Mouse (Mus musculus) kidney, adult 11 months (tissue): Measurements from ENCODE around the gene Asxl1.

ENCODE experiments used
- DNase-seq: peaks from one replicate; pipeline ENCODE4 v3.0.0; 2022

Asxl1 gene

DNA sequence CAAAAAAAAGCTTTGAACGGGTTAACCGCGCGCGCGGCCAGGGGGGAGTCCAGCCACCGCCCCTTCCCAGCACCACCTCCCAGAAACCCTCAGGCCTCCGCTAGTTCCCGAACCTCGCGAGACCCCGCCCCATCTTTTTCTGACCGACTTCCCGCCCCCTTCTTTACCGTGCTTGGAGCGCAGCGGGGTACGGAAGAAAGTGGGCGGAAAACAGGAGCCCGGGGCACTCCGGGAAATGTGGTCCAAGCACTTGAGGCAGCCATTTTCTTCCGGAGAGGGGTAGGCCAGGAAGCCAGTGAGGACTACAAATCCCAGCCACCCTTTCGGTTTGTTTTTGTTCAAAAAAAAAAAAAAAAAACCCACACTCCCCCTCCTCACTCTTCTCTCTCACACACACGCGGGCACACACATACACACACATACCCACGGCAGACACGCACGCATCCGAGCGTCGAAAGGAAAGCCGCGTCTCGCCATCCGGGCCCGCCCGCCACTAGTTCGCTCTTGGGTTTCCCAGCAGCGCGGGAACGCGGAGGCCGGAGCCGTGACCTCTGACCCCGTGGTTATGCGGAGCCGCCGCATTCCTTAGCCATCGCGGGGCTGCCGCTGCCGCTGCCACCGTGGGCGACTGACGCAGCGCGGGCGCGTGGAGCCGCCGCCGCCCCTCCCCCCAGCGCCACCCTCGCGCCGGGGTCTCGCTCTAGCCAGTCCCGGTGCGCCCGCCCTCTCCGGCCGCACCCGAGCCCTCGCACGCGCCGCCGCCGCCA lies at the start of gene Asxl1:
Asxl1 (plus strand) TSS at position 376 of the 767 bp plus-strand sequence.
- DNase-seq = peak; percentile 98

DNA sequence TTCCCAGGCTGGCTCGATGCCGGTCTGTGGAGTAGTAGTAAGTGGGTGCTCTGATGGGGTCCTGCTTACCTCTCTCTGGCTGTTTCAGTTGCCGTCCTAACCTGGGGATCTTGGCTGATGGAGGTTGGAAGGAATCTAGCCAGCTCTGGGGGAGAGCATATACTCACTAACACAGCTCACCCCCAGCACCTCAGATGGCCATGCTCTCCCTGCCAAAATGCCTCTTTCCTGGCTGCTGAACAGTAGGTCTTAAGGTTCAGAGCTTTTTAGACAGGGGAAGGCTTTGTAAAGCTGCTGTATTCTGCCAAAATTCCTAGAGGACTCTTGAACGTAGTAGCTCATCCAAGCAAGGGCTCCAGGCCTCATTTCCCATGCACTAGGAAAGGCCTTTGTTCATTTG lies 47.9 kb upstream of the Asxl1 start:
- no peak for DNase-seq

DNA sequence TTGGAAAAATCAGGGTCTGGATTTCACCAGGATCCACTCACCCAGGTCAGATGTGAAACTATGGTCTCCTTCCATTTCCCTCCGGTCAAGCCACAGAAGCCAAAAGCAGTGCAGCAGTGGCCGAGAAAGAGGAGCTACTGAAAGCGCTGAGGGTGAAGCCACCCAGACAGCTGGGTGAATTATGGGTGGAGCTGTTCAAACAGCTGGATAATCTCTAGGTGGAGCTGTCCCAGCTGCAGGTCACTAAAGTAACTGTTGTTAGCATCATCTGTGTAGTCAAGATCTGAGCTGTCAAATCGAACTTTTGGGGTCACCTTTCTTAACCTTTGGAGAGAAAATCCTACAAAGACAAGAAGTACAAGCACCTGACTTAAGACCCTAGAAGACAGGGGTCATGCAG lies 47.2 kb upstream of the Asxl1 start:
- DNase-seq = no peak

DNA sequence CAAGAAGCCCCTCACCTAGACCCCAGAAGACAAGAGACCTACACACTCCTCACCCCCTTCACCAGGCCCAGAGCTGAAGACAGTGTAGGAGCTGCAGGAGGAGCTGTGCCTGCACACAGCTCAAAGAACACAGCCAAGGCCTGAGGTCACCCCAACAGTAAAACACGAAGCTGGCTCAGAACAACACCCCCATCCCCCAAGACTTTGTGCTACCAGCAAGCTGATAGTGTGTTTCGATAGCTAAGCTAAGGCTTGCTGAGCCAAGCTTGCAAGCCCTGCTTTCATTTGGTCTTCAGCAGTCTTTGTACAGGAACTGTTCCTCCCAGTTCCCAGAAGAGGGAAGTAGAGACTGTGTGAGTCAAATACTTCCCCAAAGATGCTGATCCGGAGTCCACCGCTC lies 46.8 kb upstream of the Asxl1 start:
- DNase-seq = no peak

DNA sequence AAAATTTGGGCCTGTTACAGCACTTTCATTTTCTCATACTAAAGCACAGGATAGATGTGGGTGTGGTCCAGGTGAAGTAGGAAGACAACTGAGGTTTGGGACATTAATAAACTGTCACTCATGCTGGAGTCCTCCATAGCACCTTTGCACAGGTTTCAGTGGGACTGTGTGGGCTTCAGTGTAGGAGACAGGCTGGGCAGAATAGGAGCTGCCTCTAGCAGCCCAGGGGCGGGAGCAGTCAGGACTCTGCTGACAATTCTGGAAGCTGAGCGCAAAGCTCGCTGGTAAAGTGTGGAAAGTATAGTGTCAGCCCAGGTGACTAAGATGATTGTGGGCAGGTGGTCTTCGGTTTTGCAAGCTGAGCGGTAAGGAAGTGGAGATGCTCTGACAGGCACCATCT lies 44.5 kb upstream of the Asxl1 start:
- DNase-seq = no peak

DNA sequence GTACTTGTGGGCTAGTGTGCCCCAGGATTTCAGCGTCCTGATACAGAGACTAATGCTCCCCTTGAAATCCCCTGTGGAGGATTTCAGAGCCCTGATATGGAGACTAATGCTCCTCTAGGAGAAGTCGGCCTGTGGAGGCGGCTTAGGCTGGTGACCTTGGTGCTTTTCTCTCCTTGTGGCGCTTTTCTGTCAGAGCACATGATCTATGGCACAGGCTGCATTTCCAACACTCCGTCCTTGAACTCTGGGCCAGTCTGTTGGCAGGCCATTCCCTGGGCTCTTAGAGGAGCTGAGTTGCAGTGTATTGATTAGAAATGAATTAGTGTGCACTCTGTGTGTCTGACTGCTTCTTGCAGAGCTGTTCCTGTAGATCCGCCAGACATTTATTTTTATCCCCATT lies 40.4 kb upstream of the Asxl1 start:
- peak; percentile 24 for DNase-seq

DNA sequence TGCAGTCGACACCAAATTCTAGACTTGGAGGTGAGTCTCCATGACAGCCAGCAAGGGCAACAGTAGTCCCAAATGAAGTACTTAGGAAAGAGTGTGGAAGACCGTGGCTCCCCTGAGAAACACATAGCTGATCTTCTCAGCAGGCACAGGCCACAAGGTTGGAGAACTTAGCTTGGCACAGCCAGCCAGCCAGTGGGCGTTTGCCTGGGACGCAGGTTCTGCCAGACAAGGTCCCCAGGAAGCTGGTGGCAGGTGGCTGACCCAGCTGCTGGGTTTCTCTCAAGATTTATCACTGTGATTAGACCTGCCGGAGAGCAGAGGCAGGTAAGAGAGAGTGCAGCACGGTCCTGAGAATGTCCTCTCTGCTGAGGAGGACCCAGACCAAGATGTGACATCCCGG lies 37.0 kb upstream of the Asxl1 start:
- no peak for DNase-seq

DNA sequence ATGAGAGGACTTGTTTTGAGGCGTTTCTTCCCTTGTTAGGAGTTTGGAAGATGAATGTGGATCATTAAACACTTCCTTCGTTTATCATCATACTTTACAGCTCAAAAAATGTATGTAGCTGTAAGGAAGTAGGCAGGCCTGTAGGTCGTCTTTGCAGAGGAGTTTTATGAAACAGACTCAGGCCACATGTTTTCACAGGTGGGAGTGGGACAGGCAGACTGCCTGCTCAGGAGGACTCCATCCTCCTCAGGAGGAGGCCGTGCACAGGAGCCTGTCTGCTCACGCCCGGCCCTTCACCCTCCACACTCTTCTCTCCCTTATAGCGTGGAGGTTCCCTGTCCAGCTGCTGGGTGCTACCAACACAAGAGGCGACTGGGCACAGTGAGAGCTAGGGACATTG lies 36.5 kb upstream of the Asxl1 start:
- DNase-seq = no peak

DNA sequence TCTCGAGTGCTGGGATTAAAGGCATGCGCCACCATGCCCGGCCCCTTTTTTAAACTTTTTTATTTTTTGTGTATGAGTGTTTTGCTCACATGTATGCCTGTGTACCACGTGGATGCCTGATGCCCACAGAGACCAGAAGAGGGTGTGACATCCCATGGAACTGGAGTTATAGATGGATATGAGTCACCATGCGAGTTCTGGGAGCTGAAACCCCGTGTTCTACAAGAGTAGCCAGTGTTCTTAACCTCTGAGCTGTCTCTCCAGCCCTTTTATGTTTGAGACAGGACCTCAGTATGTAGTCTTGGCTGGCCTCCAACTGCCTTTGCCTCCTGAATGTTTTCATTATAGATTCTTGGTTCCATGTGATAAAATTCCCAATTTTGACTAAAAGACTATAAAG lies 35.4 kb upstream of the Asxl1 start:
- DNase-seq = no peak

DNA sequence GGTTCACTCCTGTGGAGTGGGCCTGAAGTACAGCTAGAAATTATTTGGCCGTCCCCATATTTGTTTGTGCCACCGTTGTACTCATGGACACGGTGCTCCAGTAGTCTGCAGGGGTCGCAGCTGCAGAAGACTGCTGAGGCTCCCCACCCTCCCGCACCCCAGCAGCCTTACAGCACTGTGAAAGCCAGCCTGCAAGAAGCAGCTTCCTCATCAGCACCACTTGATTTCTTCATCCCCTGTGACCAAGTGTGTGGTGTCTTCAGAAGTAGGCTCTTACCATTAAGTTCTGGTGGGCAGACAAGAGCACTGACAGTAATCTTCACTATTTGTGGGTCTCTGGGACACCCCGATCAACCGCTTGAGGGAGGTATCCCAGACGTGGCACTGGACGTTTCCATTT lies 32.7 kb upstream of the Asxl1 start:
- DNase-seq = no peak

DNA sequence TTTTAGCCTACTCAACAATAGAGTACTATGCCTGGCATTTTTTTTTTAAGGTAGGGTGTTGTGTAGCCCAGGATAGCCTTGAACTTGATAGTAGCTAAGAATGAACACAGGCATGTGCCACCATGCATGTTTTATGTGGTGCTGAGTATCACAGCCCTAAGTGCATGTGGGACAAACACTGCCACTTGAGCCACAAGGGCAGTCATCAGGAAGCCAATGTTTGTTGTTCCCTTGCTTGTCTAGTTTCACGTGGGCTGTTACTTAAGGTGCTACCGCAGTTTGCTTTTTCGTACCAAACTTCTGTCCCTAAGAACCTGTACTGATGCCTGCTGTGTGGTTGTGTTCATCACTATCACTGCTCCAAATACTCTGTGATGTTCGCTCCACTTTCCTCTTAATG lies 27.2 kb upstream of the Asxl1 start:
- no peak for DNase-seq

DNA sequence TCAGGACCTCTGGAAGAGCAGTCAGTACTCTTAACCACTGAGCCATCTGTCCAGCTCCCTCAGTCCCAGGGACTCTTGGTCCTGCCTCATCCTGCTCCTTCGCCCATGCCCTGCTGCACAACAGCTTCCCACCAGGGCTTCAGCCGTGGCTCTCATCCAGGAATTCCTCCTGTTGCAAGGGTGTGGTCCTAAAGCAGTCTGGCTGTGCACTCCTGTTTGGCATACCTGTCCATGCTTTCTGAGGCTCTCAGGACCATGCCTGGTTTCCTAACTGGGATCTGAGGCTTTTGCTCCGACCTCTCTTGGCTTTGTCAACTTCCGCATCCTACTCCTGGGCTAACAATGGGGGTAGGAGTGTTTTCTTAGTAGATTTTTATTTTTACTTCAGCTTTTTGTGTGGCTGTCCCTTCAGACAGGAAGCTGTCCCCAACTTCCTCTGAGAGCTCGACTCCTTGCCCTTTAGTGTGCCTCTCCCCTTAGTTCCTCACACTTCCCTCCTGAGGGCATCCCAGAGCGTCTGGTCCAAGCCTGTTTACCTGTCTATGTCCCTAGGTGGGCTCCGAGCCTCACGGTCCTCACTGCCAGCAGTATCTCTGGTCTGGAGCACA lies 26.5 kb upstream of the Asxl1 start:
- DNase-seq = no peak

DNA sequence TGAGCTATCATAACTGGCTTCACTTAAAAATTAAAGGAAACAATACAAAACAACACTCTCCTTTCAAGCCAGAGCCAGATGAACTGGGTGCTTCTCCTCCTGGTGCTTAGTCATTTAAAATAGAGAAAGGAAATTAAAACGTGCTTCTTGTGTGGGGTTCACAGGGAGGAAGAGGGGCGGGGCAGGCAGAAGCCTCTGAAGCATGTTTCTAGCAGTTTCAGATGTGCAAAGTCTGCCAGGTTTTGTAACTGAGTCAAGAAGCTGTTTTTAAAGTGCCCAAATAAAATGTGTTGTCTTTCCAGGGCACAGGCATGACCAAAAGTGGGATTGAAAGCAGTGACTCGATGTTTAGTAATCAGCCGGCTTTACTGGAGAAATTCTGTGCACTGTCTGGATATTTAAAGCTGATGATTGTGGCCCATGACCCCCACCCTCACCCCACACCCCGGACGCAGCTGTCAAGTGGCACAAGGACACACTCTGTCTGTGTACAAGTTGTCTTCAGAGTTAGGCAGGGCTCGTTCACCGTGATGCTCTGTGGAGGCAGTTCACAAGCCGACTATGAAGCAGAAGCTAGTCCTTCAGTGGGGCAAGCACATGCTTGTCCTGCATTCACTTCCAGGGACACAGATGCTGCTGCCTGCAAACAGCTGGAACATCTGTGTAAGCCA lies 19.8 kb upstream of the Asxl1 start:
- DNase-seq = no peak

DNA sequence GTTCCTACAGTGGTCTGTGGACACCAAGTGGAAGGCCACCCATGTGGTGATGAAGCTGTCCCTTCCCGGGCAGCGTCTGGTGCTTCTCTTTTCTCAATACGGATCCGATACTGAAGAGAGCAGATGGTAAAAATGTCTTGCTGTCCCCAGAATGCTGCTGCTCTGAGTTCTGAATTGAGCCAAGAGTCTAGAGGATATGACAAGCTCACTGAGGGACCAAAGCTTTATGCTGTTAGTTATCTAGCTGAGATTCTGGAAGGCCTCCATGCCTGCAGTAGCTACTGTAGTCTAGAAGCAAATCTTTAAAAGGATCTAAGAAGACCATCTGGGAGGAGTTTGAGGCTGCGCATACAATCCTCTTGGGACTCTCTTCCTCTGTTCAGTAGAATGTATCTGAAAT lies 13.4 kb upstream of the Asxl1 start:
- no peak for DNase-seq

DNA sequence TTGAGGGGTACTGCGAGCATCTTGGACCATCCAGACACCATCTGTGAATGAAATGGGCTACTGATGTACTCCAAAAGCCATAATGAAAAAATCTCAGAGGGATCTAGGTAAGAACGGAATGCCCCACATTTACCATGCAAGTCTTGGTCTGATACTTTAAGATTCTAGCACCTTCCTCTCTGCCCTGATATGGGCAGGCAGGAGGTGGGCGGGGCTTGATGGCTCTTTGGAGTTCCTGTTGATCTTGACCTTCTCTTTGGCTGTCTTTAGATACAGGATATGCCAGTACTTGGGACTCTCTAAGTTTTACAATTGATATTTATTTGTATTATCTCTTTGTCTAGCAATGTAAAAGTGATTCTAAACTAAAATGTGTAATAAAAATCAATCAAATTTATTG lies 12.6 kb upstream of the Asxl1 start:
- DNase-seq = no peak

DNA sequence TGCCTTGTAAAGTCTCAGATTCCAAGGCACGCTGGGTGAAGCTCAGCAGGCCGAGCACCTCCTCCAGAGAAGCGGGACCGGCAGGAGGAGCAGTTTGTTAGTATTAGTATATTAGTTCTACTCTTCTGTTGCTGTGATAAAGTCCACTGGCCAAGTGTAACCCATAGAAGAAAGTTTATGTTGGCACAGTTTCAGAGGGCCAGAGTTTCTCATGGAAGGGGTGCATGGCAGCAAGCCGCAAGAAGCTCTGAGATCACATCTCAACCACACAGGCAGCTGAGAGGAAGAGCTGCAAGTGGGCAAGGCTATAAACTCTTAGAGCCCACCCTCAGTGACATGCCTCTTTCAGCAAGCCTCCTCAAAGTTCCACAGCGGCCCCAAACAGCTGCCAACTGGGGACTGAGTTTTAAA lies 11.8 kb upstream of the Asxl1 start:
- DNase-seq = peak; percentile 26

DNA sequence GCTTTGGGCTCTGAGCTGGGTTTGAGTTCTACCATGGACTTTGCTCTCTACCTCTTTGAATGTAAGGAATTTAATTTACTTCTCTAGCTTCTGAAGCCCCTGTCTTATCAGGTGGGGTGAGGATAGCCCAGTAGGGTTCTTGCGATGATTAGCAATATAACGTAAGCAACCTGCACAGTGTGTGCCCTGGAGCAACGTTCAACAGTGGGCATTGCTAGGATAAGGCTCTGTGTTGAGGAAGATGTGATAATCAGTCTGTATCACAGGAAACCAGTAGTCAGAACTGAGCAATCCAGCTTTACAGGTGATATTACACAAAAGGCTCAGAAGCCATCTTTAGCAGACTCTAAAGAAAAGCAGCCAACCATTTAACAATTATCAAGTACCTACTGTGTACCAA lies 11.3 kb upstream of the Asxl1 start:
- DNase-seq = no peak

DNA sequence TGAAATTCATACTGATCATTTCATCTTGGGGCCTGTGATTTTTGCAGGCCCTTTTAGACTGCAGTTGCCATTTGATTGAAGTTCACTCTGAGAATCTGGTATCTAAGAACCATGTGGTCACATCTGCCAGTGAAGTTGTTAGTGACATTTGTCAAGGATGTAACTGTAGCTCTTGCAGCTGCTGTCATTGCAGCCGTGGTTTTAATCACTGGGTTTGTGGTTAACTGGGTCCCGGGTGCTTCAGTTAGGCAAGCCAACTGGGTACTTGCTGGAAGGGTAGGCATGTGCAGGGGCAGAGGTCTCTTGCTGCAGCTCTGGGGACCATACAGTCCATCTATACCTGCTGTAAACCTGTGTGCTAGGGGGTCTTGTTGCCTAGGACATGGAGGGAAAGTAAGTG lies 9.5 kb upstream of the Asxl1 start:
- no peak for DNase-seq

DNA sequence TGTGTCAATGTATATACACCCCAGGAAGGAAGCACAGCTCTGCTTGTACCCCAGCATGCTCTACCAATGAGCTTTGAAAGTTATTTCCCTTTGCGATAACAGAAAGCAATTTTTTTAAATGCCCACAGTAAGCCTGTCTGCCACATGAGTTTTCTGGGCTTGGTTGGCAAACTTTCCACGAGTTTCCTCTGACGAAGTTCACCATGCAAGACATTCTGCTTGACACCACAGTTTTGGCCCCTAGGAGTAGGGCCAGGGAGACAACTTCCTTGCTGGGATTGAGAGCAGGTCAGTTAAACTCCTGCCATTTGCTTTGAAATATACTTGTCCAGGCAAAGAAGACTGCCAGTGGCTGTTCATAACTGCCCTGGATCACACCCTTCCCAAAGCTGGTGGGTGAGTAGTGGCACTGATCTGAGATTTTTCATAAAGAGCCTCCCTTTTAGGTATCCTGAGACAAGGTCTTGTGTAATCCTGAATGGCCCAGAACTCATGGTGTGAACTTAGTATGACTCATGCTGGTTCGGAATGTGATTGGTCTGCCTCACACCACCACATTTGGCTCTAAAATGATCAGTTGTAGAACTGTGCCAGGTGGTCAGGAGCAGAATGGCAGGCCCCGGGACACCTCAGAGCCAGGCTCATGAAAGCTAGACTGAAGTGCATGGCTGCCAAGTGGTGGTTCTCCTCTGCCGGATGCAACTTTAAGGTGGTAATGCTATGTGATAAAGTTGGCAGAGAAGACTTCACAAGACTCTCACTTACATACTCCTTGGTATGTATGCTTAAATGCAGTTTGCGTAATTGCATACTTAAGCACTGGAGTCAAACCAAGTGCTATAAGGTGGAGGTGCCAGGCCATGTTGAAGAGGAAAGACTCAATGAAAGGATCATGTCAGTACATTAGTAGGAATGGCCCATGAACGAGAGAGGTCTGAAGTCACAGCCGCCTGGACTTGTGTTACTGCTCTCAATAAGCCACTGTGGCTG lies 7.0 kb upstream of the Asxl1 start:
- no peak for DNase-seq

DNA sequence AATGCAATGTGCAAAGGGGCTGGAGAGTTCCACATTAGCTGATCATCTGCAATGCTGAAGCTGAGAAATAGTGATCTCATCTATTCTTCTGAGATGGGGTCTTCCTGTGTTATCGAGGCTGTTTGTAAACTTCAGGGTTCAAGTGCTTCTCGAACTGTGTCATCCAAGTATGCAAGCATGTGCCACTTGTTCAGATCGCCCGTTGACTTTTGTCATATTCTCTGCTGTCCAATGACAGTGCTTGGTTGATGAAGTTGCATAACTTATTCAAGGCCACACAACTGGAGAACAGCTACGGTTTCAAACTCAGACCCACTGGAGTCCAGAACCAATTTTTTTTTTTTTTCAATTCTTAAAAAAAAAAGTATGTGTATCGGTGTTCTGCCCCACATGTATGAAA lies 3.5 kb upstream of the Asxl1 start:
- no peak for DNase-seq

DNA sequence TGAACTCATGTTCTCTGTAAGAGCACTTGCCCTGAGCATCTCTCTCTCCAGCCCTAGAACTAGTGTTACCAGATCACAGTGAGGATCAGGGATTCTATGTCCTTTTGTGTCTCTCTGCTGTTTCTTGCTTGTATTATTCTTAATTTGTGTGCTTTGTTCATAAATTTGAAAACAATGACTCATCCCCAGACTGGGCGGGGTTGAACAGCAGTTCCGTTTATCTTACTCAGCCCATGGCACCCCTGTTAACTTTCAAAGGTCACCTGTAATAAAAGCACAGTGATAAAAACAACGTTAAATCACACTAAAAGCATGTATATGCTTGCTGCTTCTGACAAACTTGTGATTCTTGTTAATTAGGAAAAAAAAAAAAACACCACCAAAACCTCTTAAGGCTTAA lies 3.0 kb upstream of the Asxl1 start:
- DNase-seq = no peak

DNA sequence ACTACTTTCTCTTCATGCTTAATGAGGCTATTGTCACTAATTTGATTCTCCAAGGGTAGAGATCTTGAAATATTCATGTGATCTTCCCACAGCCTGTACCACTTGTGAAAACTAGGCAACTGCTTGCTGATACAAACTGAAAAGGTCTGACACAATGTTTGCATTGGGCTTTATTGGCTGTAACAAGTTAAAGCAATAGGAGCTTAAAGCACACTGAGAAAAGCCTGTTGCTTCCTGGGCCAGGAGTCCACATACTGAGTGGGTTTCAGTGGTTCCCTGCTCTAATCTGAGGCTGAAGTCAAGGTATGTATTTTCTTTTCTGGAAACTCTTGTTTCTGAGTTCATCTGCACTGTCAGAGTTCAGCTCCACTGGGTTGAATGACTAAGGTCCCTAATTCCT lies 2.4 kb upstream of the Asxl1 start:
- no peak for DNase-seq

DNA sequence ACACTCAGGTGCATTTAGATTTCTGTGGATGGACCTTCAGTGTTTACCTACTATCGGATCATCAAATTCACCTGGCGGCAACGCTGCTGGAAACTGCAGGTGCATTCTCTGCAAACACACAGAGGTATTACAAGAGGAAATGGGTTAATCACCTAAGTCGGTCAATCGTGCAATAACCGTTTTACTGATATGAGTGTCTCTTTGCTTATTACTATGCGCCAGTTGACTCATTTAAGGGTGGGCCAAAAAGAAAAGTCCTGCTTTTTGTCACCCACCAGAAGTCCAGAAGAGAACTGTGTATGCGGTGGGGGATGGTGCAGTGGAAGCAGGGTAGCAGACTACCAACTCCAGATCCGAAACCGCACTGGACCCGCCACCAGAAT lies 567 bp upstream of the Asxl1 start:
- no peak for DNase-seq
